In the genomic region with DNA sequence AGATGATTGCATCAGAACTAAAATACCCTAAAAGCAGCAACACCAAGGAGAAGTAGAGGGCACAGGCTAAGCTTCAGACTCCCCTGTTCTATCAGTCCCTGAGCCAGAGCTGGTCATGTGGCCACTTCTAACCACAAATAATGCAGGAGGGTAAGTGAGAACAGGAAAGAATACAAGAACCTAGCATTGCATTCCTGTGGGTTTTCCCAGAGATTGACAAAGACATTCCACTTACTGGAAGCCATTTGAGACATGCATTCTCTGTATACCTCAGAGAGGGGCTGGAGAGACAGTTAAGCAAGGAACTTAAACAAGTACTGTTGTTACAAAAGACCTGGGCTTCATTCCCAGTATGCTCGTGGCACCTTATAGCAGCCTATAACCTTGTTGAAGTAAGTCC, we compare ENCODE assay signal across 9 mouse cellular contexts.
"Had no signal": no experiment of that assay in that cellular context is flagged by ENCODE, and none has a peak within 500 bp of the region (broad histone marks: within the 10 kb centered on the region; RNA-seq: fewer than 3 reads in every experiment).

No protein-coding gene starts in this region.

- H3K36me3 ChIP-seq: liver, embryonic 12.5 days; midbrain, embryonic 10.5 days; midbrain, embryonic 12.5 days; neural tube, embryonic 13.5 days; neural tube, embryonic 15.5 days had no signal

- H3K27me3 ChIP-seq: liver, embryonic 12.5 days; midbrain, embryonic 12.5 days; neural tube, embryonic 13.5 days; neural tube, embryonic 15.5 days had no signal

- H3K4me3 ChIP-seq: liver, embryonic 12.5 days; midbrain, embryonic 10.5 days; midbrain, embryonic 12.5 days; myocyte; neural tube, embryonic 13.5 days; neural tube, embryonic 15.5 days had no signal

- H3K4me1 ChIP-seq: liver, embryonic 12.5 days; midbrain, embryonic 10.5 days; midbrain, embryonic 12.5 days; neural tube, embryonic 13.5 days; neural tube, embryonic 15.5 days had no signal

- H3K27ac ChIP-seq: liver, embryonic 12.5 days; liver, embryonic 14.5 days; midbrain, embryonic 10.5 days; midbrain, embryonic 12.5 days; neural tube, embryonic 13.5 days; neural tube, embryonic 15.5 days had no signal

- H3K4me2 ChIP-seq: liver, embryonic 12.5 days; lung, embryonic 14.5 days; midbrain, embryonic 12.5 days; neural tube, embryonic 13.5 days; neural tube, embryonic 15.5 days had no signal

- DNase-seq: thymus, adult 18-20 months had no signal

- H3K9ac ChIP-seq: liver, embryonic 12.5 days; liver, embryonic 14.5 days; lung, embryonic 14.5 days; midbrain, embryonic 12.5 days; neural tube, embryonic 13.5 days; neural tube, embryonic 15.5 days had no signal

- H3K9me3 ChIP-seq: liver, embryonic 12.5 days; midbrain, embryonic 10.5 days; midbrain, embryonic 12.5 days; neural tube, embryonic 13.5 days; neural tube, embryonic 15.5 days had no signal

- ATAC-seq: liver, embryonic 12.5 days had no signal
